Mouse (Mus musculus): ENCODE data around the gene Rab43.

DNA sequence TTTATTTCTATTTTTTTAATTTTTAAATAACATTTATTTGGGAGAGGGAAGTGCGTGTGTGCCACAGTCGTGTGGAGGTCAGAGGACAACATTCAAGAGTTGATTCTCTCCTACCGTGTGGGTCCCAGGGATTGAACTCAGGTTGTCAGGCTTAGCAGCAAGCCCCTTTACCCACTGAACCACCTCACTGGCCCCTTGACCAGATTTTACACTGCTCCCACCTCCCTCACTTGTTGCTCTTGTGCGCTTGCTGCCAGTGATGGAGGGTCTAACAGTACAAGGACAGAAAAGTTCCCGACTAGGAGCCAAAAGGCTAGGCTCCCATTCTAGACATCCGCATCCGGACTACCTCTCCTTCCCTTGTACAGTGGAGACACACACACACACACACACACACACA is 6.5 kb downstream of the Rab43 start:
- TF ChIP-seq POLR2A (IDR thresholded peaks at IDR 0.05; ENCODE audit: insufficient read depth, low read length): no peak
- no peak for TF ChIP-seq EP300 (IDR thresholded peaks at IDR 0.05; ENCODE audit: insufficient read depth, low read depth, low read length)

Data from ES-Bruce4 (cell line).